Mouse (Mus musculus): Measurements from ENCODE around the gene BC029722.

The BC029722 gene

DNA sequence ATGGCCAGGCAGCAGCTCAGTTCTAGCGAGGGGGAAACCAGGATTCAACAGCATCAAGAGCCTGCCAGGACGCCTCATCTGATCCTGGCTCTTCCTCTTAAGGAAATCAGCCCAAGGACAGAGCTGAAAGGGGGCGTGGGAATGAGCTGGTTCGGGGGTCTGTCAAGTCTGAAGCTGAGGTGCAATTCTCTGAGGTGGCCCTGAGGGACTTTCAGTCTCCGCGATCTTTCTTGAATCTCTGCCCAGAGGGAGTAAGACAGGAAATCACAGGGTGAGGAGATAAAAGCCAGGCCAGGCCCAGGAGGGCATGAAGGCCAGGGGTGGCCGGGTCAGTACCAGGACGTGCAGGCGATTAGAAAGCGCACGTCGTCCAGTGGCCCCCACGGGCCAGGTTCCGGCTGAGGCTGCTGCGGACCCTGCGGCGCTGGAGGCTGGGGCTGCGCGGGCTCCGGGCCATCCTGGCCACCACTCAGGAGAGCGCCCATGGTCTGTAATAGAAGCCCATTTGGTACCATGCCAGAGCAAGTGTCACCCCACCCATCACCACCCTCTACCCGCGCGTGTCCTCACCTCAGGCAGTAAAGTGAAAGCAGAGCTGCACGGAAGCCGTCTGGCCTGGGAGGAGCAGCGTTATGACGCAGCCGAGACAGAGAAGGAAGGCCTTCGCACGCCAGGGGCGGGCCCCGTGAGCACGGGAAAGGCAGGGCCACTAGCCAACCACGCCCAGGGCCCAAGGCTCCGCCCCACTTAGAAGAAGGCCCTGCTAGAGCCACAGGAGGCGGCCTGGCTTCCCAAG, 432 bp downstream of the BC029722 start:
- CTCF ChIA-PET = no interaction called here

DNA sequence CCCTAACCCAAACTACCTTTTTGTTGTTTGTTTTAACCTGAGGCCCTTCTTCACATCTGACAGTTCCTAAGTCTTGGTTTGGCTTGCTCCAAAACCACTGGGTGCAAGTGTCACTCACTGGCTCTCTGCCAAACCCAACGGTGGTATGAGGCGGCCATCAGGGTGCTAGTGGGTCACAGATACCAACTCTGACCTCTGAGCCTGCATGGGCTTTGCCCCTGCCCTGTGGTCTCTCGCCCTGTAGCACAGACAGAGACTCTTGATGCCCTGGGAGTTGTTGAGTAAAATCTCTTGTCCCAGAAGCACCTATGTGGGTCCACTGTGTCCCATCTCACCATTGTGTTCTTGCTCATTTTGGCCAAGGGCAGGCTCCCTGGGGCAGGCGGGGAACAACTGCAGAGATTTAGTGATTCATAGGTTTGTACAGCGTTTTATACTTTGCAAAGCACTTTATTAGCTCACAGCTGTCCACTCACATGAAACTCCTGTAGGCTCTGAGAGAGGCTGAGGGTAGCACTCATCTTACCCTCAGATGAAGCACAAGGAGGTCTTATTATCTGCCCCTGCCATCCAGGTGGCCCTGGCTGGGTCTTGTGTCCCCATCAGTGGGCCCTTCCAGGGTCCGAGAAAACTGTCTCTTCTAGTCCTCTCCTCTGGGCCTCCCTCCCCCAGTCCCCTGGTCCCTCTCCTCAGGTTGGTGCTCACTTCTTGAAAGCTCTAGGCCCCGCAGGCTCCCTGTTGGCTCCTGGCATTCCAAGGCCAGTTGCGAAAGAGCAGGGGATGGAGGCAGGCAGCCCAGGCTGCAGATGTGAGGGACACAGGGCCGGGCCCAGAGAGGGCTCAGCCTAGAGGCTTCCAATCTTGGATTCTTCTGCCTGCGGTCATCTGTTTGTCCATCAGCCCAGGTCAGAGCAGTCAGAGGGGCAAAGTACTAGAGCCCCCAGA, 1.7 kb downstream of the BC029722 start:
- CTCF ChIA-PET = no interaction called here

- CTCF ChIA-PET = no interaction called here
Measured at GRCm38 (mm10) chr2:155816179-155816578, 3.0 kb downstream of the BC029722 start.

GRCm38 (mm10) chr2:155814829-155815228, 4.4 kb downstream of the BC029722 start:
- CTCF ChIA-PET = no interaction called here

DNA sequence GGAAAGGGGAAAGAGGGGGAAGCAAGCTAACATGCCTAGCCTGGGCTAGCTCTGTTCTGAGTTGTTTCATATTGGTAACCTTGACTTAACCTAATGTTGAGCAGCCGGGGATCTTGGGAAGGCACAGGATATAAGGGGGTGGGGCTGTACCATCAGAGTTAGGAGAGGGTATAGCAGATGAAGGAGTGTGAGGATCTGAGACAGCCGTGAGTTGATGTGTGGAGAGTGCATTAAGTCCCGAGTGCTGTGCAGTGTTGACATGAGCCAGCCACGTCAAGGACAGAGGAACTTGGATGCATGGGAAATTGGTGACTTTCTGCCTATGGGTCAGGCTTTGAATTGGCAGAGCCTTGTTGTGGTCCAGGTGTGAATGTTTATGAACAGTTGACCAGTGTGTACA, 6.6 kb downstream of the BC029722 start:
- CTCF ChIA-PET = no interaction called here

DNA sequence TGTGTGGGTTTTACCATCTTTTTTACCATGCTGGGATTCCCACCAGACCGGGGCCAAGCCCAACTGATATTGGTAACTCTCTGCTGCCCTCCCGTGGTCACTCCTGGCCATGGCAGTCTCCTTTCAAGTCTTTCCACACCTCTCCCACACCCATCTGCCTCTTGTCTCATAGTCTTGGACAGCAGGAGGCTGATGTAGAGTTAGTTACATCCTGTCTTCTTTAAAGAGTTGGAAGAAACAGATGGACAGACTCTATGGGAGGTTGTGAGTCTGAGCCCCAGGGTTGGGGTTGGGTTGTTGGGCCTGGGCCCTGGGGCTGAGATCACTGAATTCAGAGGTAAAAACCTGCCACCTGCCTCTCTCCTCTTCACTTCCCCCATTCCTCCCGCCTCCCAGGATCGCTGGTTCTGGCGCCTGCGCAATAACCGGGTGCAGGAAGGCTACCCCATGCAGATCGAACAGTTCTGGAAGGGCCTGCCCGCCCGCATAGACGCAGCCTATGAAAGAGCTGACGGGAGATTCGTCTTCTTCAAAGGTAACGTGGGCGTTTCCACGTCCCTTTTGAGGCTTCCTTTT, 7.3 kb downstream of the BC029722 start:
- CTCF ChIA-PET = no interaction called here

DNA sequence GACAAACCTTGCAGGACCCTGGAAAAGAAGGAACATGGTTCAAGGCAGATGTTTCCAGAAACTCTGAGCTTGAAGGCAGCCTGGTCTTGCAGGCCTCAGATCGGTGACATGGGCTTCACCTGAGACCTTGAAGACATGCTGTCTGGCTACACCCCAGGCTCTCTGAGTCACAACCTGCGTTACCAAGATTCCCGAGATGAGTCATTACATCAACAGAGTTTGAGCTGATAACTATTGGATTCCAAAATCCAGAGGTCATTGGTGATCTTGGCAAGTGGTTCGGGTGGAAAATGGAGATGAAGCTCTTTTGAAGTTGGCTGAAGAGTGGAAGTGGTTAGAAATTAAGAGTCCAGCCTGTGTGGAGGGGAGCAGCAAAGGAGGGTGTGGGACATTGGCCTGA, 9.6 kb downstream of the BC029722 start:
- CTCF ChIA-PET = no interaction called here

DNA sequence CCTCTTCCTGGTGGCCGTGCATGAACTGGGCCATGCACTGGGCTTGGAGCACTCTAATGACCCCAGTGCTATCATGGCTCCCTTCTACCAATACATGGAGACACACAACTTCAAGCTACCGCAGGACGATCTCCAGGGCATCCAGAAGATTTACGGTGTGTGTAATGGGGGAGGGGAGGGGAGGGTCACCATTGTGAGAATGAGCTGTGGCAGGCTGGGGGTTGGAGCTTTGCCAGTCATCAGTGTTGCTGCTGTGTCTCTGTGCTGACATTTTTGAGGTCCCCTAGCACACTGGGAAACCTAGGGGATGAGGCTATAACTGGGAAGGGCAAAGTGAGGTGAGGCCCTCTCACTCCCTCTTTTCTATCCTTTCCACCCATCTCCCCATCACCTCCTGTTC, 11.8 kb downstream of the BC029722 start:
- CTCF ChIA-PET = no interaction called here

DNA sequence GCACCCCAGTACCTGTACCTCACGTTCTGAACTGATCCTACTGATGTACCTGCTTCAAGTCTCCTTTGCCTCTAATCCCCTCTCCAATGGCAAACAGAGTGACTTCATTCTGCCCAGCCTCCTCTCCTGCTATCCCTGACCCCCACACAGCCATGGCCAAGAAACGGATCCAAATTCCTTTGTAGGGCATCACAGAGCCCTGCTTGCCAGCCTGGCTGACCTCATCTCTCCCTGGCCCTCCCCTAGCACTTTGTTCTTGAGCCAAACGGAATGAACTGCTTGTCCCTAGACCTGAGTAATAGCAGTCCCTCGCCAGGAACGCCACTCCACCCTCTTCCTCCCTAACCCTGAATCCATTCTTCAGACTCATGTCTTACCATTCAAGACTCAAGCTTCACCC, 12.7 kb downstream of the BC029722 start:
- CTCF ChIA-PET = no interaction called here

DNA sequence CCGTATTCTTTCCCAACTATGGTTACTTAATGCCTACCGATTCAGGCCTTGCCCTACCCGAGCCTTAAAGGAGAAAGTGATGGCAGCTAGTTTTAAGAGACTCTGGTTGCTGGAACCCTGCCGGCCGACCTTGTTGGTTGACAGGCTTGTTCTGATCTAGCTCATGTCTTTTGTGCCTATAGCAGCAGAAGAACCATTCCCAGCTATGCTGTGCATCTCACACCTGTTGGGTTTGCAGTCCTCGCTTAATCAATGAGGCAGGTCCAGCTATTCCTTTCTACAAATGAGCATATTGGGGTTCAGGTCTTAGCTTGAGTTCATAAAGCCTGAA, 13.3 kb downstream of the BC029722 start:
- CTCF ChIA-PET = no interaction called here

GRCm38 (mm10) chr2:155805231-155805924, 13.8 kb downstream of the BC029722 start:
- CTCF ChIA-PET = no interaction called here

DNA sequence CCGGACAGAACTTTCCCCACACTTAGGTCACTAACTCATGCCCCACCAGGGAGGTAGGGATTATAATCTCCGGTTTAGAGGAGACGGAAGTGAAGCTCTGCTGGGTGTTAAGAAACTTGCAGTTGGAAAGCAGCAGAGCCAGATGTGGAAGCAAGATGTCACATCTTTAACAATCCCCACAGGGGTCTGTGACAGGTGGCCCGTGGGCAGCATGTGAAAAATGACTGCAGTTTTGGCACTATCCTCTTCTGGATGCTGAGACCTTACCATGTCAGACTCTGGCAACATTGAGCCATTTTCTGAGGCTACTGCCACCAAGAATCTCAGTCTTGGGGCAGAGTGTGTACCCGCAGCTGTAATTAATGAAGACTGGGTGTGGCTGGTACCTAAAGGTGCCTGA, 15.2 kb downstream of the BC029722 start:
- CTCF ChIA-PET = no interaction called here

- CTCF ChIA-PET = interaction anchor here (0.7 kb wide), 1 partner anchor 60 kb away, joined by 3 read pairs; no protein-coding TSS in a partner anchor
Measured at GRCm38 (mm10) chr2:155802761-155803160, 16.5 kb downstream of the BC029722 start.

DNA sequence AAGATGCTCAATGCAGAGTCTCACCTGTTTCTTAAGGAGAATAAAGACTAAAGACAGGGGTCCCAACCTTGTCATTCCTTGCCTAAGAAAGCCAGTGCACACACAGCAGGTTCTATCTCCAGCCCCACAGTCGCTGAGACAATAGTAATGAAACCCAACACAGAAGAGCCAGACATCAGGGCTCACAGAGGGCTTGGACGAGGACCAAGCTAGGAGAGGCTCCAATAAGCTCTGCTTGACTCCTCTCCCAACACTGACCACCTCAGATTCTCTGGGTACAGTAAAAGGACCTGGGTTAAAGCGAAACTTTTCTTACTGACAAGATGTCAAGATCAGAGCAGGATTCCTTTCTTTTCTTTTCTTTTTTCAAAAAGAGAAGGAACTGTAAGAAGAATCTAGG, 20.6 kb downstream of the BC029722 start:
- CTCF ChIA-PET = no interaction called here

- CTCF ChIA-PET = no interaction called here
Measured at GRCm38 (mm10) chr2:155794674-155795445, 24.4 kb downstream of the BC029722 start.

DNA sequence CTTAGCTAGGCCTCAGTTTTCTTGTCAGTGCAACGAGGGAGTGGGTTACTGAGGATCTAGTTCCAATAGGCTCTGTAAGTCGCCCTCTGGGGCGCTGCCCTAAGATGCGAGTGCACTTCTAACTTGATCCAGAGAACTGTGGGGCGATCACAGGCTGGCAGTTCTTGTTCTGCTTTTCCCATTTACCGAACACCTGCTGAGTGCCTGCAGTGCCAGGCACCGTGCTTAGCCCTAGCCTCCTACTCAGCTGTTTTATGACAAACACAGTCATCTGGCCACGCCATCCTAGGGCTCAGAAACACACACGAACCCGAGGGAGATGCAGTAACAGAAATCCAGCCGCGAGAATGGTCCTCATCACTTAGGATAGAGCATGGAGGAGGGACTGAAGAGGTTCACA, 26.3 kb downstream of the BC029722 start:
- CTCF ChIA-PET = no interaction called here

GRCm38 (mm10) chr2:155787949-155788931, 31.0 kb downstream of the BC029722 start:
- CTCF ChIA-PET = no interaction called here

DNA sequence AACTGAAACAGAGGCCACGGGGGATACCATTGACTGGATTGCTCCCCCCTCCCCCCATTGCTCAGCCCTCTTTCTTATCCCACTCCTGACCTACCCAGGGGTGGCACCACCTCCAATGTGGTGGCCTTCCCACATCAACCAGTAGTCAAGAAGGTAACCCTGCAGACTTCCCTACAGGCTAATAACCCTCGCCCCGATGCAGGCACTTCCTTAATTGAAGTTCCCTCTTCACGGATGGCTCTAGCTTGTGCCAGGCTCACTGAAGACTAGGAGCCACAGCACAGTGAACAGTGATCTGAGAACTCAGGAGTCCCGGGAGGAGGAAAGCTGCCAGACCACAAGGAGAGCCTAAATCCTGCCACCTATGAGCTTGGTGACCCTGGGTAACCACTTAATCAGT, 32.3 kb downstream of the BC029722 start:
- CTCF ChIA-PET = no interaction called here

GRCm38 (mm10) chr2:155784534-155784933, 34.7 kb downstream of the BC029722 start:
- CTCF ChIA-PET = no interaction called here

DNA sequence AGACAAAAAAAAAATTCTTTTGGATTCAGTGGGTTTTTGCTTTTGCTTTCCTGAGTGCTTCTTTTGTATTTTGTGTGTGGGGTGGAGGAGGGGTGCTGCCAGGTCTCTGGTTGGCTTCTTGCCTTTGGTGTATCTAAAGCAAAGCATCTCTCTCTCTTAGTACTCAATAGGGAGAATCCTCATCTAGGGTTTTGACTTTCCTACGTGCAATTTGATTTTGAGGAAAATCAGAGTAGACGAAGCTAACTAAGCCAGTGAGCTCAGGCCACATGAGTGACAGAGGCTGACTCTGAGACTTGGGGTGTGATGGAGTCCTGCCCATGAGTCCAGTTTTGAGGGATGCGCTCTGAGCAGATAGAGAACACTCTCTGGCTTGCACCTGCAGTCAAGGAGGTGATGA, 39.7 kb downstream of the BC029722 start:
- CTCF ChIA-PET = no interaction called here
